Comparison of ENCODE assay signal across 38 mouse cellular contexts in genomic region chr14:52024133-52024532, GRCm38 (mm10). TPM values are rescaled to one million over a fixed set of nuclear protein-coding genes. Genes with fewer than 3 reads are reported as not detected.
DNase-seq lines count a peak whose midpoint lies in the region; ATAC-seq and TF ChIP-seq lines count a peak whose summit lies in the region.
"Had no signal": no experiment of that assay in that cellular context is flagged by ENCODE, and none has a peak within 500 bp of the region (broad histone marks: within the 10 kb centered on the region; RNA-seq: fewer than 3 reads in every experiment).

No protein-coding gene starts in this region.

- no peak for TF ChIP-seq RAD21 in MEL (IDR thresholded peaks at IDR 0.05; ENCODE audit: low read depth, low read length)

- peak; percentile 46 to 48; a peak in 3 of 4 replicates for TF ChIP-seq EP300 in MEL (IDR thresholded peaks at IDR 0.05; ENCODE audit: low read depth in 1 of 2, low read length in 2 of 2)
- no peak; the same call in 1 of the 2 replicates for TF ChIP-seq EP300 in liver, embryonic 14.5 days (IDR thresholded peaks at IDR 0.05; ENCODE audit: low read depth)

- H3K79me2 ChIP-seq in MEL (ENCODE audit: control insufficient read depth, insufficient read depth, low read length, poor library complexity): peaks cover 7% of the 10 kb centered on the region; the same call in 1 of the 2 replicates

- no peak for DNase-seq in testis, postnatal 14 days (ENCODE audit: low spot score)
- DNase-seq in MEL (ENCODE audit: low read depth, low spot score): peak; percentile 52
- peak in 2 of 3 experiments; percentile 53 to 67 for DNase-seq in liver, embryonic 14.5 days (ENCODE audit: low read depth in 3 of 3, low spot score in 3 of 3)
- no peak for DNase-seq in thymus, adult 2 months
- no peak for DNase-seq in kidney, adult 2 months
- DNase-seq: adrenal gland, postnatal 25 days; B cell, adult 2 months; cerebellum, adult 18-20 months; cerebellum, postnatal 10 days; gastrocnemius, postnatal 10 days; kidney, adult 9 months; kidney, postnatal 14 days; lung, adult 18-20 months; right cerebral cortex, postnatal 4 days; thymus, postnatal 14 days had no signal

- peak overlapping the region; percentile 50; the same call in 1 of the 2 replicates for H3K4me3 ChIP-seq in testis, adult 2 months (ENCODE audit: control insufficient read depth, low read depth, low read length)
- peak overlapping the region in 1 of 2 experiments; percentile 51; a peak in 1 of 4 replicates for H3K4me3 ChIP-seq in MEL (ENCODE audit: control insufficient read depth in 1 of 2, insufficient read depth in 1 of 2, low read depth in 2 of 2, low read length in 2 of 2)
- H3K4me3 ChIP-seq in liver, embryonic 14.5 days (ENCODE audit: insufficient read depth in 1 of 2, low read depth in 2 of 2, low read length in 2 of 2): no peak overlapping the region; a peak in 1 of 4 replicates
- H3K4me3 ChIP-seq in thymus, adult 2 months (ENCODE audit: control insufficient read depth, insufficient read depth, low read length): no peak overlapping the region
- no peak overlapping the region for H3K4me3 ChIP-seq in kidney, embryonic 16.5 days (ENCODE audit: low read length)
- H3K4me3 ChIP-seq in kidney, adult 2 months (ENCODE audit: insufficient read depth, low read depth, low read length): no peak overlapping the region
- H3K4me3 ChIP-seq: forebrain, embryonic 12.5 days; heart, embryonic 15.5 days had no signal

- H3K4me1 ChIP-seq in testis, adult 2 months (ENCODE audit: control insufficient read depth, insufficient read depth, low read length): peaks cover 11% of the 10 kb centered on the region
- peaks cover 9 to 20% of the 10 kb centered on the region in 2 experiments for H3K4me1 ChIP-seq in MEL (ENCODE audit: control insufficient read depth in 1 of 2, insufficient read depth in 2 of 2, low read length in 2 of 2)
- peaks cover 43 to 45% of the 10 kb centered on the region in 2 experiments for H3K4me1 ChIP-seq in liver, embryonic 14.5 days (replicated peaks; ENCODE audit: control insufficient read depth in 2 of 2, insufficient read depth in 2 of 2, low read length in 1 of 2)
- peaks cover 12% of the 10 kb centered on the region for H3K4me1 ChIP-seq in thymus, adult 2 months (replicated peaks; ENCODE audit: control insufficient read depth, insufficient read depth, low read length)
- peaks cover 30% of the 10 kb centered on the region for H3K4me1 ChIP-seq in kidney, embryonic 16.5 days (ENCODE audit: insufficient read depth, low read length)
- peaks cover 13% of the 10 kb centered on the region; the same call in 1 of the 2 replicates for H3K4me1 ChIP-seq in kidney, adult 2 months (ENCODE audit: control insufficient read depth, insufficient read depth, low read length)

- peak overlapping the region; percentile 71 for H3K9ac ChIP-seq in MEL (ENCODE audit: control insufficient read depth, low read depth, low read length, poor library complexity, severe bottlenecking)
- peak overlapping the region; percentile 59 for H3K9ac ChIP-seq in liver, embryonic 14.5 days (replicated peaks)
- no peak overlapping the region for H3K9ac ChIP-seq in kidney, embryonic 16.5 days (replicated peaks; ENCODE audit: low read length)

- WGBS in liver, embryonic 14.5 days (ENCODE audit: insufficient replicate concordance): 27% methylated on average over 2 of the region's 2 CpGs
- 90% methylated on average over 2 of the region's 2 CpGs for WGBS in thymus, adult 2 months
- WGBS in kidney, embryonic 16.5 days: 82% methylated on average over 2 of the region's 2 CpGs
- WGBS in kidney, adult 2 months: 80% methylated on average over 2 of the region's 2 CpGs

- no peak overlapping the region for H3K27ac ChIP-seq in testis, adult 2 months (ENCODE audit: control insufficient read depth, insufficient read depth, low read depth, low read length)
- H3K27ac ChIP-seq in MEL (ENCODE audit: control insufficient read depth, low read depth, low read length): peak overlapping the region; percentile 94
- peak overlapping the region; percentile 93 for H3K27ac ChIP-seq in liver, embryonic 14.5 days
- H3K27ac ChIP-seq in thymus, adult 2 months (ENCODE audit: control insufficient read depth, insufficient read depth, low read length): no peak overlapping the region
- no peak overlapping the region for H3K27ac ChIP-seq in kidney, embryonic 16.5 days (ENCODE audit: low read length)
- no peak overlapping the region for H3K27ac ChIP-seq in kidney, adult 2 months (ENCODE audit: insufficient read depth, low read depth, low read length)

- no peak for ATAC-seq in liver, embryonic 14.5 days (ENCODE audit: insufficient read depth)
- no peak for ATAC-seq in kidney, embryonic 16.5 days (ENCODE audit: low FRiP score, low TSS enrichment)
- ATAC-seq: intestine, embryonic 16.5 days had no signal

- no peaks in the 10 kb centered on the region for H3K9me3 ChIP-seq in MEL (replicated peaks; ENCODE audit: insufficient read depth, low read length)
- H3K9me3 ChIP-seq in liver, embryonic 14.5 days (ENCODE audit: control insufficient read depth, low read length): no peaks in the 10 kb centered on the region
- no peaks in the 10 kb centered on the region for H3K9me3 ChIP-seq in kidney, embryonic 16.5 days (ENCODE audit: low read length)
- H3K9me3 ChIP-seq: embryonic facial prominence, embryonic 13.5 days; forebrain, embryonic 12.5 days; heart, embryonic 10.5 days; heart, embryonic 15.5 days; limb, embryonic 12.5 days; neural tube, embryonic 13.5 days had no signal

- no peak for TF ChIP-seq CTCF in testis, adult 2 months (IDR thresholded peaks at IDR 0.05; ENCODE audit: control insufficient read depth, insufficient read depth, insufficient replicate concordance, low read depth, low read length)
- no peak for TF ChIP-seq CTCF in MEL (IDR thresholded peaks at IDR 0.05 in 2 of 3, conservative IDR thresholded peaks at IDR 0.05 in 1 of 3; ENCODE audit: control insufficient read depth in 1 of 3, insufficient read depth in 1 of 3, low read depth in 2 of 3, low read length in 3 of 3, poor library complexity in 1 of 3, severe bottlenecking in 1 of 3)
- no peak for TF ChIP-seq CTCF in liver, embryonic 14.5 days (IDR thresholded peaks at IDR 0.05; ENCODE audit: low read depth)
- TF ChIP-seq CTCF in thymus, adult 2 months (IDR thresholded peaks at IDR 0.05; ENCODE audit: borderline replicate concordance, control insufficient read depth, extremely low read depth, insufficient read depth, low read length, poor library complexity): no peak
- TF ChIP-seq CTCF in kidney, adult 2 months (conservative IDR thresholded peaks at IDR 0.05; ENCODE audit: insufficient read depth, insufficient read length, low read depth, low read length): no peak

- H3K4me2 ChIP-seq in liver, embryonic 14.5 days (ENCODE audit: low read depth): peak overlapping the region; percentile 83
- no peak overlapping the region for H3K4me2 ChIP-seq in kidney, embryonic 16.5 days (replicated peaks; ENCODE audit: low read depth, low read length)

- no peaks in the 10 kb centered on the region for H3K36me3 ChIP-seq in testis, adult 2 months (ENCODE audit: control insufficient read depth, insufficient read depth, low read length)
- peaks cover 0 to 25% of the 10 kb centered on the region in 2 experiments; a peak in 2 of 4 replicates for H3K36me3 ChIP-seq in MEL (ENCODE audit: control insufficient read depth in 1 of 2, insufficient read depth in 2 of 2, low read length in 2 of 2)
- H3K36me3 ChIP-seq in liver, embryonic 14.5 days (replicated peaks; ENCODE audit: control insufficient read depth, insufficient read depth, low read depth): no peaks in the 10 kb centered on the region
- H3K36me3 ChIP-seq in thymus, adult 2 months (ENCODE audit: control insufficient read depth, insufficient read depth, low read length): no peaks in the 10 kb centered on the region
- no peaks in the 10 kb centered on the region for H3K36me3 ChIP-seq in kidney, embryonic 16.5 days (ENCODE audit: insufficient read depth, low read length)
- H3K36me3 ChIP-seq in kidney, adult 2 months (ENCODE audit: control insufficient read depth, insufficient read depth, low read length): no peaks in the 10 kb centered on the region
- H3K36me3 ChIP-seq: embryonic facial prominence, embryonic 13.5 days; forebrain, embryonic 12.5 days; heart, embryonic 10.5 days; heart, embryonic 15.5 days; limb, embryonic 12.5 days; neural tube, embryonic 13.5 days had no signal

- TF ChIP-seq POLR2A in testis, adult 2 months (IDR thresholded peaks at IDR 0.05; ENCODE audit: control insufficient read depth, low read depth, low read length): no peak
- no peak for TF ChIP-seq POLR2A in MEL (IDR thresholded peaks at IDR 0.05; ENCODE audit: control insufficient read depth in 1 of 2, insufficient read depth in 1 of 2, low read depth in 1 of 2, low read length in 2 of 2, poor library complexity in 1 of 2)
- no peak for TF ChIP-seq POLR2A in thymus, adult 2 months (IDR thresholded peaks at IDR 0.05; ENCODE audit: control insufficient read depth, extremely low read depth, insufficient read depth, low read length, poor library complexity)
- TF ChIP-seq POLR2A in kidney, adult 2 months (IDR thresholded peaks at IDR 0.05; ENCODE audit: low read depth, low read length): no peak

- no peaks in the 10 kb centered on the region for H3K27me3 ChIP-seq in testis, adult 2 months (ENCODE audit: control insufficient read depth, insufficient read depth, low read length)
- no peaks in the 10 kb centered on the region for H3K27me3 ChIP-seq in MEL (ENCODE audit: control insufficient read depth in 1 of 2, insufficient read depth in 2 of 2, low read length in 2 of 2)
- H3K27me3 ChIP-seq in liver, embryonic 14.5 days (ENCODE audit: control insufficient read depth, insufficient read depth, low read length): no peaks in the 10 kb centered on the region
- no peaks in the 10 kb centered on the region for H3K27me3 ChIP-seq in thymus, adult 2 months (ENCODE audit: control insufficient read depth, insufficient read depth, low read length)
- no peaks in the 10 kb centered on the region for H3K27me3 ChIP-seq in kidney, embryonic 16.5 days (ENCODE audit: insufficient read depth, low read length)
- no peaks in the 10 kb centered on the region for H3K27me3 ChIP-seq in kidney, adult 2 months (replicated peaks; ENCODE audit: control insufficient read depth, insufficient read depth, low read length)
- H3K27me3 ChIP-seq: embryonic facial prominence, embryonic 13.5 days; forebrain, embryonic 12.5 days; heart, embryonic 15.5 days; limb, embryonic 12.5 days; neural tube, embryonic 13.5 days had no signal

RNA-seq across cellular contexts. Expression of gene Zfp219, which starts 3.6 kb away (rescaled TPM):
- polyA plus RNA-seq in testis, adult 2 months (2012; rRNA removed): 161 and 174 TPM in 2 replicates
- total RNA-seq in MEL (2012; rRNA removed): 32.1 and 36.3 TPM in 2 replicates
- 10 to 100 TPM in 1 of 2 experiments, not detected in 1; 46.9 TPM for polyA plus RNA-seq in MEL (2012; ENCODE audit: insufficient read depth in 1 of 2, insufficient read length in 2 of 2, low read depth in 1 of 2, low replicate concordance in 2 of 2, missing spikeins in 1 of 2)
- polyA plus RNA-seq in liver, embryonic 14.5 days (2012; rRNA removed): 9.7 and 10.4 TPM in 2 replicates
- polyA plus RNA-seq in liver, embryonic 14.5 days (2014; fragmentation: Nextera tagmentation; extraction: Ambion mirVana): 7.4 and 9.8 TPM in 2 replicates
- polyA plus RNA-seq in thymus, adult 2 months (2012; rRNA removed): 253 and 269 TPM in 2 replicates
- 38.9 and 39.2 TPM in 2 replicates for polyA plus RNA-seq in kidney, embryonic 16.5 days (2015; fragmentation: Nextera tagmentation; extraction: Ambion mirVana)
- 43.2 and 61.8 TPM in 2 replicates for polyA plus RNA-seq in kidney, adult 2 months (2012; rRNA removed)

RNA-seq across cellular contexts. Expression of gene Tmem253, which starts 8.7 kb away (rescaled TPM):
- 2.0 and 2.1 TPM in 2 replicates for polyA plus RNA-seq in testis, adult 2 months (2012; rRNA removed)
- total RNA-seq in MEL (2012; rRNA removed): 0.39 and 0.46 TPM in 2 replicates
- polyA plus RNA-seq in MEL (2012; ENCODE audit: insufficient read depth in 1 of 2, insufficient read length in 2 of 2, low read depth in 1 of 2, low replicate concordance in 2 of 2, missing spikeins in 1 of 2): 1 to 10 TPM in 1 of 2 experiments, not detected in 1; 3.6 TPM
- 0.06 and 0.08 TPM in 2 replicates for polyA plus RNA-seq in liver, embryonic 14.5 days (2012; rRNA removed)
- 0.24 TPM in 1 of 2 replicates, not detected in the other for polyA plus RNA-seq in liver, embryonic 14.5 days (2014; fragmentation: Nextera tagmentation; extraction: Ambion mirVana)
- polyA plus RNA-seq in thymus, adult 2 months (2012; rRNA removed): 2.9 TPM in 2 replicates
- polyA plus RNA-seq in kidney, embryonic 16.5 days (2015; fragmentation: Nextera tagmentation; extraction: Ambion mirVana): 1.0 and 1.6 TPM in 2 replicates
- polyA plus RNA-seq in kidney, adult 2 months (2012; rRNA removed): 2.4 and 2.5 TPM in 2 replicates
- total RNA-seq: common myeloid progenitor, adult 5-6 weeks; granulocyte monocyte progenitor cell, adult 5-6 weeks; midbrain, postnatal 0 days had no signal
- polyA plus RNA-seq: erythroblast, embryonic 14.5 days; neural tube, embryonic 13.5 days had no signal

RNA-seq across cellular contexts. Expression of gene Olfr221, which starts 18.1 kb away (rescaled TPM):
- polyA plus RNA-seq in testis, adult 2 months (2012; rRNA removed): 0.45 and 0.53 TPM in 2 replicates
- not detected in 2 replicates for total RNA-seq in MEL (2012; rRNA removed)
- not detected for polyA plus RNA-seq in MEL (2012; ENCODE audit: insufficient read depth in 1 of 2, insufficient read length in 2 of 2, low read depth in 1 of 2, low replicate concordance in 2 of 2, missing spikeins in 1 of 2)
- polyA plus RNA-seq in liver, embryonic 14.5 days (2012; rRNA removed): not detected in 2 replicates
- not detected in 2 replicates for polyA plus RNA-seq in liver, embryonic 14.5 days (2014; fragmentation: Nextera tagmentation; extraction: Ambion mirVana)
- not detected in 2 replicates for polyA plus RNA-seq in thymus, adult 2 months (2012; rRNA removed)
- polyA plus RNA-seq in kidney, embryonic 16.5 days (2015; fragmentation: Nextera tagmentation; extraction: Ambion mirVana): not detected in 2 replicates
- polyA plus RNA-seq in kidney, adult 2 months (2012; rRNA removed): not detected in 2 replicates
- total RNA-seq: adrenal gland, adult 18-20 months; adrenal gland, postnatal 25 days; common myeloid progenitor, adult 5-6 weeks; gastrocnemius, postnatal 10 days; granulocyte monocyte progenitor cell, adult 5-6 weeks; heart, postnatal 25 days; layer of hippocampus, adult 18-20 months; layer of hippocampus, postnatal 10 days; left cerebral cortex, adult 18-20 months; left cerebral cortex, postnatal 25 days; megakaryocyte progenitor cell, adult 5-6 weeks; midbrain, postnatal 0 days had no signal
- polyA plus RNA-seq: embryonic facial prominence, embryonic 13.5 days; erythroblast, embryonic 14.5 days; forebrain, embryonic 12.5 days; heart, embryonic 10.5 days; heart, embryonic 15.5 days; hindbrain, embryonic 11.5 days; intestine, embryonic 16.5 days; limb, embryonic 12.5 days; midbrain, embryonic 11.5 days; midbrain, postnatal 0 days; neural tube, embryonic 13.5 days; spleen, adult 2 months had no signal

RNA-seq across cellular contexts. Expression of gene Arhgef40, which starts 39.6 kb away (rescaled TPM):
- 5.6 and 6.6 TPM in 2 replicates for polyA plus RNA-seq in testis, adult 2 months (2012; rRNA removed)
- 6.4 and 9.9 TPM in 2 replicates for total RNA-seq in MEL (2012; rRNA removed)
- polyA plus RNA-seq in MEL (2012; ENCODE audit: insufficient read depth in 1 of 2, insufficient read length in 2 of 2, low read depth in 1 of 2, low replicate concordance in 2 of 2, missing spikeins in 1 of 2): 100 to 1,000 TPM in 1 of 2 experiments, 10 to 100 TPM in 1; 37.5 to 150 TPM
- 14.1 and 15.3 TPM in 2 replicates for polyA plus RNA-seq in liver, embryonic 14.5 days (2012; rRNA removed)
- polyA plus RNA-seq in liver, embryonic 14.5 days (2014; fragmentation: Nextera tagmentation; extraction: Ambion mirVana): 9.4 and 16.5 TPM in 2 replicates
- polyA plus RNA-seq in thymus, adult 2 months (2012; rRNA removed): 55.2 and 62.3 TPM in 2 replicates
- 92.1 and 97.8 TPM in 2 replicates for polyA plus RNA-seq in kidney, embryonic 16.5 days (2015; fragmentation: Nextera tagmentation; extraction: Ambion mirVana)
- polyA plus RNA-seq in kidney, adult 2 months (2012; rRNA removed): 36.1 and 37.4 TPM in 2 replicates

Comparison
In these comparisons a context has a peak if more than half of its experiments do, and no peak if none do; other contexts are left out.
1. H3K27ac ChIP-seq: peak in MEL (single experiment) and liver, embryonic 14.5 days (single experiment); none in testis, adult 2 months (single experiment), thymus, adult 2 months (single experiment), kidney, embryonic 16.5 days (single experiment) and kidney, adult 2 months (single experiment).
2. DNase-seq: peak in MEL (single experiment) and liver, embryonic 14.5 days (2 of 3); none in testis, postnatal 14 days (single experiment), thymus, adult 2 months (single experiment) and kidney, adult 2 months (single experiment).